Mouse (Mus musculus) gastrocnemius, adult 2 months (tissue): Measurements from ENCODE around the gene Mettl23. TPM values are rescaled to one million over a fixed set of nuclear protein-coding genes. Genes with fewer than 3 reads are reported as not detected.
"Not testable (repeated sequence)": the region's sequence is repeated elsewhere in the genome, so short reads cannot be mapped to it uniquely, and the experiment has no call there.

ENCODE experiments used
- DNase-seq: peaks from one replicate; pipeline ENCODE4 v3.0.0; 2022
- H3K27ac ChIP-seq: fragments of 200-600 bp; 2 replicates; pipeline ENCODE4 v1.8.1; 2022; ENCODE audit warnings: mild to moderate bottlenecking
- H3K4me3 ChIP-seq: fragments of 200-600 bp; 2 replicates; pipeline ENCODE4 v1.8.1; 2022; ENCODE audit warnings: mild to moderate bottlenecking, moderate library complexity
- CTCF ChIP-seq: fragments of 200-600 bp; IDR thresholded peaks from 2 replicates; pipeline ENCODE4 v1.8.1; 2022; ENCODE audit warnings: antibody characterized with exemption, mild to moderate bottlenecking, moderate library complexity
- intact Hi-C: fragments of 180-260 bp; cut with DNase I; formaldehyde crosslinking; loops from one replicate; pipeline ENCODE4 v1.15.1; 2025
- total RNA-seq, 2 experiments: library from RNA; stranded (reverse); gene quantifications; 2 replicates each; pipeline ENCODE4 v1.2.3; 2021

Gene Mettl23
- total RNA-seq, 2 experiments from 2014 or later: 35.4 to 42.9 TPM

GRCm38 (mm10) chr11:116881440-116881839, 38.4 kb downstream of the Mettl23 start:
- intact Hi-C loops: no loop called here
- H3K27ac ChIP-seq: no peak overlapping the region
- no peak for DNase-seq
- no peak overlapping the region for H3K4me3 ChIP-seq
- no peak for TF ChIP-seq CTCF

GRCm38 (mm10) chr11:116882446-116882845, 39.4 kb downstream of the Mettl23 start:
- Histone ChIP-seq H3K27ac (no peak overlapping the region), H3K4me3 (no peak overlapping the region)
- TF ChIP-seq CTCF: no peak
- DNase-seq: no peak
- intact Hi-C loops: no loop called here

GRCm38 (mm10) chr11:116884061-116884460, 41.0 kb downstream of the Mettl23 start:
- no peak for TF ChIP-seq CTCF
- no peak for DNase-seq
- Histone ChIP-seq H3K27ac (no peak overlapping the region), H3K4me3 (no peak overlapping the region)
- intact Hi-C loops: no loop called here

GRCm38 (mm10) chr11:116885275-116886151, 42.4 kb downstream of the Mettl23 start:
- peak; percentile 80 for DNase-seq
- peak overlapping the region; percentile 70 for H3K4me3 ChIP-seq
- peak overlapping the region; percentile 65; the same call in 1 of the 2 replicates for H3K27ac ChIP-seq
- intact Hi-C loops: loop anchor here (1.0 kb wide), 1 partner anchor 171 kb away; no protein-coding TSS in a partner anchor
- TF ChIP-seq CTCF: peak; percentile 98; the same call in 1 of the 2 replicates

GRCm38 (mm10) chr11:116887136-116887535, 44.1 kb downstream of the Mettl23 start:
- H3K4me3 ChIP-seq: no peak overlapping the region
- H3K27ac ChIP-seq: no peak overlapping the region
- DNase-seq: no peak
- intact Hi-C loops: no loop called here
- TF ChIP-seq CTCF: no peak

- no peak overlapping the region for H3K4me3 ChIP-seq
- intact Hi-C loops: loop anchor here (10.0 kb wide), 1 partner anchor 301 kb away; the partner anchor contains the start of gene Sept9
- no peak for DNase-seq
- TF ChIP-seq CTCF: no peak
- H3K27ac ChIP-seq: no peak overlapping the region
These were observed 50.7 kb downstream of the Mettl23 start for GRCm38 (mm10) chr11:116893532-116894442.

GRCm38 (mm10) chr11:116895402-116895801, 52.3 kb downstream of the Mettl23 start:
- Histone ChIP-seq H3K27ac (no peak overlapping the region), H3K4me3 (no peak overlapping the region)
- DNase-seq: no peak
- intact Hi-C loops: loop anchor here (10.0 kb wide), 1 partner anchor 299 kb away; the partner anchor contains the start of gene Sept9
- TF ChIP-seq CTCF: no peak

- H3K4me3 ChIP-seq: no peak overlapping the region
- intact Hi-C loops: loop anchor here (10.0 kb wide), 1 partner anchor 296 kb away; the partner anchor contains the start of gene Sept9
- no peak overlapping the region for H3K27ac ChIP-seq
- DNase-seq: no peak
- no peak for TF ChIP-seq CTCF
These were observed 56.2 kb downstream of the Mettl23 start for GRCm38 (mm10) chr11:116899247-116899646.

GRCm38 (mm10) chr11:116902588-116902987, 59.5 kb downstream of the Mettl23 start:
- intact Hi-C loops, H3K4me3 ChIP-seq, H3K27ac ChIP-seq: not testable (repeated sequence)
- peak; percentile 2 for DNase-seq

Other genes with a start within 250 kb of the Mettl23 start
- gene Rhbdf2, start 216.3 kb upstream of the Mettl23 start, total RNA-seq: 10 to 100 TPM; 11.6 to 14.4 TPM
- gene Prcd, start 189.7 kb upstream of the Mettl23 start, total RNA-seq: 1 to 10 TPM in 1 of 2 experiments, not detected in 1; 1.0 TPM
- gene Cygb, start 189.0 kb upstream of the Mettl23 start, total RNA-seq: 10 to 100 TPM in 1 of 2 experiments, 1 to 10 TPM in 1; 9.6 to 14.7 TPM
- gene St6galnac1, start 67.8 kb upstream of the Mettl23 start, total RNA-seq: not detected
- 10 to 100 TPM in 1 of 2 experiments, 1 to 10 TPM in 1; 6.7 to 12.7 TPM for gene Mxra7, start 15.2 kb upstream of the Mettl23 start, total RNA-seq
- 10 to 100 TPM; 21.7 to 30.4 TPM for gene Jmjd6, start 171 bp downstream of the Mettl23 start, total RNA-seq
- 10 to 100 TPM; 21.5 to 23.9 TPM for gene Mfsd11, start 9.2 kb downstream of the Mettl23 start, total RNA-seq
- 10 to 100 TPM; 81.8 to 84.8 TPM for gene Srsf2, start 9.8 kb downstream of the Mettl23 start, total RNA-seq
- not detected for gene Mgat5b, start 75.6 kb downstream of the Mettl23 start, total RNA-seq